Mouse (Mus musculus) layer of hippocampus, adult 9-10 months (tissue): Measurements from ENCODE around the gene Ube2k.

Experiments used
- DNase-seq: peaks from one replicate; pipeline ENCODE4 v3.0.0; 2022; ENCODE audit warnings: low spot score

Ube2k gene

DNA sequence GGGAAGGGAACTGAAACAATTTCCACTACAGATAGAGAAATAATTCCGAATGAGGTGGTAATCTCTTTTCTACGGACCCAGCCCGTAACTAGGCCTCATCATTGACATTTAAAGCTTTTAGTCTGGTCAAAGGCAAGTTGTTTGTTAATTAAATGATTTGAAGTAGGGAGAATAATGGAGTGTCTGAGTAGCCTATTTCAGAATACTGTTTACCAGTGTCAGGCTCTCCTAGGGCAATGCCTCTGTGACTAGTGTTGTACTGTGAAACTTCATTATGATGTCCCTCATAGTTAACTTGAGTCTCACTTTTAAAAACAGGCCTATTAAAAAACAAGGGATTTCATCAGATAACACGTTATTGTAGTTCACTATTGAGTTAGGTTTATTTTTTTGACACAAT, 1.1 kb downstream of the Ube2k start:
- DNase-seq = no peak

- no peak for DNase-seq
Observed at GRCm38 (mm10) chr5:65538829-65539228, 1.8 kb downstream of the Ube2k start.

DNA sequence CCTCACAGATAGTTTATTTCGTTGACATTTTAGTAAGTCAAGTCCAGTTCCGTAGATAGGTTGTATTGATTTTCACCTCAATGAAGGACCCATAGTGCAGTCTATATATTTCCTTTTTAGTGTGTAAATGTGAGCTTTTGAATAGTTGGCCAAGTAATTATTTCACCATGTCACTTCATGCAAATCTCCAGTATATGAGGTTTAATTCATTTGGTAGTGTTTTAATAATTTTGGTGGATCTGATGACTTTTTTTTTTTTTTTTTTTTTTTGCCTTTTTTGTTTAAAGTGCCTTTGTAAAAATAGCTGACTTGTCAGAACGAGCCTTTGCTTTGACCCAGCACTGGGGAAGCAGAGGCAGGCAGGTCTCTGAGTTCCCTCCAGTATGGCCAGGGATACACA, 2.8 kb downstream of the Ube2k start:
- no peak for DNase-seq

- no peak for DNase-seq
Observed at GRCm38 (mm10) chr5:65541889-65542288, 4.9 kb downstream of the Ube2k start.

- no peak for DNase-seq
Observed at GRCm38 (mm10) chr5:65543491-65543890, 6.5 kb downstream of the Ube2k start.

- no peak for DNase-seq
Observed at GRCm38 (mm10) chr5:65544616-65545015, 7.6 kb downstream of the Ube2k start.

DNA sequence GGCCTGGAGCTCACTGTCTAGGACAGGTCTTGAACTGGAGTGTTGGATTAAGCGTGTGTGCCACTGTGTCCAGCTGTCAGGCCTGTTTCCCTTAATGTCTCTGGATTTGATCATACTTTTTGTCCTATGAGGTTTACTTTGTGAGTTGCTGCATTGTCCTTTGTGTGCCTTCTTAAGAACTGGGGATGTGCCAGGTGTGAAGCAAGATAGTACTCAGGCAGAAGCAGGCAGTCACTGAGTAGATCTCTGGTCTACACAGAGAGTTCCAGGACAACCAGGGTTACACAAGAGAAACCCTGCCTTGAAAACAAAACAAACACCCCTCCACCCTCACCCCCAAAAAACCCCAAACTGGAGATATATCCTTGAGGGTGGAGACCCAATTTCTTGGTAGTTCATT, 12.6 kb downstream of the Ube2k start:
- no peak for DNase-seq

DNA sequence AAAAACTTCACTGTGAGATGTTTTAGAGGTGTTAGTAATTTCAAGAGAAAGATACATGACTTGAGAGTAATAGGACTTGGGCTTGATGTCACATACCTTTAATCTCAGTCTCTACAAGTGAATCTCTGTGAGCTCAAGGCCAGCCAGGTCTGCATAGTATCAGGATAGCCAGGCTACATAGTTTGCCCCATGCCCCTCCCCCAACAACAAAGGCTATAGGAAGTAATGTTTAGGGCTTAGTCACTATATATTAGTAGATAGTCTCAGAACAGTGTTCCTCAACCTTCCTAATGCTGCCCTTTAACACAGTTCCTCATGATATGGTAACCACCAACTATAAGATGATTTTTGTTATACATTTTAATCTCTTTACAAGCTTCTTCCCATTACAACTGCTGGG, 20.1 kb downstream of the Ube2k start:
- no peak for DNase-seq

DNA sequence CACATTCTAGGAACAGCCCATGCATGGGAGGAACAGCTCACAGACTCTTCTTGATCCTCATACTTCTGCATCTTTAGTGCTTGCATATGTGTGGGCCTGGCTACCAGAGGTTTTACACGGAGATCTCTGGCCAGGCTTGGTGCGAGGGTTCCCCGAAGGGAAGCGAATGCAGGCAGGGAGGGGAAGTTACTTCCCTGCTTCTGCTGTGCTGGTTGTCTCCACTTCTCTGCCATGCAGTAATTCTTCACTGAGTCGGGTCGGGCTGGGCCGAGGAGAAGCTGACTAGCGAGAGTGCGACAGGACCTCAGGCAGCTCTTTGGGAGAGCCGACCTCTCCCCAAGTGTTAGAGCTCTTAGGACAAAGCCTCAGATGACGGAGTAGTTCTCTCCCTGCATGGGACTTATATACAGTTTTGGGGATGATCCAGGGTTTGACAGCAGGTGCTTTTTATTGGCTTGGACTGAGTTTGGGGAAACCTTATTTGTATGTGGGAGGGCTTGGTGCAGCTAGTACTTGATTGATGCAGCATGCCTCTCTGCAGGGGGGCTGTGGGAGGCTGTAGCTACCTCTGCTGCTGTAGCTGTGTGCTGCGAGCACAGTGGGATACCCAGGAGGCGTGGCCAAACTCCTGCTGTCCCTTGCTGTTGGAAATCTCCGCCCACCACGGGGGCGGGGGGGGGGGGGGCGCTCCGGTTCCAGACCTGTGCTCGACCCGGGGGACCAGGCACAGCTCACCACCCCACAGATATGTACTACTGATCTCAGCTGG, 24.3 kb downstream of the Ube2k start:
- DNase-seq = no peak

DNA sequence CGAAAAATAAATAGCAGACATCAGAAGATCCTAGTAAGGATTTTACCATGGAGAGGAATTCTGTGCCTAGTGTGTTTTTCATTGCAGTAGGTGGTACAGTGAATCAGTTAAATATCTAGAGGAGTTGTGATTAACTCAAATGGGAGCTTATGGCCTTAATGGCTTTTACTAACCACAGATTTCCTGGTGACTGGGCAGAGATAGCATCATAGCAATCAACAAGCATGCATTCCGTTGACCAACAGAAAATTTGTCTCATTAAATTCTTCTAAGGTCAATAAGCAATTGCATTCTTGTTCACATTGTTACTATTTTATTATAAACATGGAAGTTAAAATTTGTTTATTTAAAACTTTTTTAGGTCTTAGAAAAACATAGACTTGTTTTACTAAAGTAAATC, 28.5 kb downstream of the Ube2k start:
- no peak for DNase-seq

DNA sequence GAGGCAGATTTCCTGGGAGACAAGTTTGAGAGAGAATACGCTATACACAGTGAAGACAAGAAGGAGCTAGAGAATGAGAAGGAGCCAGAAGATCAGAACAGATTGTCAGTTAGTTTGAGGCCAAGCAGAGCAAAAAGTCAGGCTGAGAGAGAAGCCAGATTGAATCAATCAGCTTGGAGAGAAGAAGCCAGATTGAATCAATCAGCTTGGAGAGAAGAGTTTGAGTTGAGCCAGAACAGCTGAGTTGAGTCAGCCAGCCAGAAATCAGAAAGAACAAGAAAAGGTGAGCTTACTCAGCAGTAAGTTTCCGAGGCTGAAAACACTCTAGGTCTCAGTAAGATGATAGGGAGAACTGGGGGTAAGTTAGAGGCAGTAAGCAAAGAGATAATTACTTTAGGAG, 37.8 kb downstream of the Ube2k start:
- no peak for DNase-seq

DNA sequence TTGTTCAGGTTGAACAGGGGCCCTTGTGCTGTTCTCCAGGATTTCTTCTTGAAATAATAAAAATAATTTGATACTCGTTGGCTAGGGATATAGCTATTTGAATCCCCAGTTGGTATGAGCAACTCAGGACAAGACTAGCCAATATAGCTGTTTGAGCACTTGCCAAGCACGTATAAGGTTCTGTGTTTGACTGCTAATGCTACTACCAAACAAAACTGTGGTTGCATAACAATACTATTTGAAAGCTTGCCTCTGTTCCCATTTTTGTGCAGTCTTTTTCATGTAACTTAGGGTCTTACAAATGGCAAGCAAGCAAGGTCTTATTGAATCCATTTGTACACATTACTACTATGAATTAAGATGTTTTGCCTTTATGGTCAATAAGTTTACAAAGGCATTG, 38.9 kb downstream of the Ube2k start:
- DNase-seq = no peak

DNA sequence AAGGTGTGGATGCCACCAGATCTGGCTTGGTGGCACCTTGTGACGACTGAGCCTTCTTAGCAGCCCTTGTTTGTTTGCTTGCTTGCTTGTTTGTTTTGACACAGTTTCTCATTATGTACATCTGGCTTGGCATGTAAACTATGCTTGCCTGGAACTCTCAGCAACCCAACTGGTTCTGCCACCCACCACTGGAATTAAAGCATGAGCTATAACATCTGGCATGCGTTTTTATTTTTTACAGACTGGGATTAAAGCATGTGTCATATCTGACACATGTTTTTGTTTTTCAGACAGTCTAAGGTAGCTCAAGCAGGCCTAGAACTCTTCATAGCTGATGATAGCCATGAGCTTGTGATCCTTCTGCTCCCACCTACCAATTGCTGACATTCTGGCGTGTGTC, 41.5 kb downstream of the Ube2k start:
- no peak for DNase-seq

DNA sequence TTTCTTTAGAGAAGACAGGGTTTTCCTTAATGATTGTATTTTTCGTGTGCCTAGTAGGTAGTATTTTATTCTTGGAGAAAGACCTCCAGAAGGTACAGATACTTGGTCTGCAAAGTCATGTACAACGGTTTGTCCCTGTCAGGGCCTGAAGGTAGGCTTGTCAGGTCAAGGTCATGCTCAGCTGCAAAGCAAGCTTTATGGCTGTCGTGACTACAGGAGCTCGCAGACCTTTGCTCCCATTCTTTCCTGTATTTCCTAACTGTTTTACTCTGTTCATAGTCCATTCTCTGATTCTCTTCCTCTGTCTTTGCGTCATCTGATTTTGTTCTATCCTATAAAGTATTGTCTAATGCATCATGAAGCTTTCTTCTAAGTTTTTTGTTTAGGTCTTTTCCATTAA, 49.3 kb downstream of the Ube2k start:
- DNase-seq = no peak

GRCm38 (mm10) chr5:65590199-65590598, 53.2 kb downstream of the Ube2k start:
- DNase-seq = no peak

- no peak for DNase-seq
Observed at GRCm38 (mm10) chr5:65592421-65592820, 55.4 kb downstream of the Ube2k start.

- DNase-seq = no peak
Observed at GRCm38 (mm10) chr5:65599681-65600080, 62.6 kb downstream of the Ube2k start.

DNA sequence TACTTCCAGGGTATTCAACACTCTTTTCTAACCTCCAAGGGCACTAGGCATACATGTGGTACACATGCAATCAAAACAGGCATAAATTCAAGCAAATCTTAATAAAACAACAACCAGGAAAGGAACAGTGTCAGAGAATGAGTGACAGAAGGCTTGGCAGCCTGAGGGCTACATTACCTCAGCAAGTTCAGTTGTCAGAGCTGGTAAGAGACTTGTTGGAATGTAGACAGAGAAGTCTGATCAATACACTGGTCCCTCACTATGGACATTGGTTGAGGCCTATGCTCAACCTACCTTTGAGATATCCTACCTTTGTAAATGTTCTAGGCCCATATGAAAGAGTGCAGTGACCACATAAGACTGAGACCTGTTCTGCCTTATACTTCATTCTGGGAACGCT, 69.8 kb downstream of the Ube2k start:
- no peak for DNase-seq

GRCm38 (mm10) chr5:65609769-65610168, 72.7 kb downstream of the Ube2k start:
- no peak for DNase-seq

DNA sequence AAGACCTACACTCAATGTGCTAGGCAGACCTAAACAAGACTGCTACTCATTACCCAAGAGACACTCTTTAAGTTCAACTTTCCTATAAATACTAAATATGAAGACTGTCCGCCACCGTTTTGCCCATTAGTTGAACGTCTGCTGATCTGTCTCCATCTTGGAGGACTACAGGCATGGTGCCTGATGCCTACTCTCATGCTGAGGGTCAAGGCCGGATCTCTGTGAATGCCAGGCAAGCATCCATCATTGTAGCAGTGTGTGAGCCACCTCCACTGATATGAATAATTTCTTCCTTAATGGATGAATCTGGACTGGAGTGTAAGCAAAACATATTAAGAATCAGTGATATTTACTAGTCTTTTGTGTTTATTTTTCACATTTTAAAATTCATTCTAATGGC, 73.5 kb downstream of the Ube2k start:
- no peak for DNase-seq

DNA sequence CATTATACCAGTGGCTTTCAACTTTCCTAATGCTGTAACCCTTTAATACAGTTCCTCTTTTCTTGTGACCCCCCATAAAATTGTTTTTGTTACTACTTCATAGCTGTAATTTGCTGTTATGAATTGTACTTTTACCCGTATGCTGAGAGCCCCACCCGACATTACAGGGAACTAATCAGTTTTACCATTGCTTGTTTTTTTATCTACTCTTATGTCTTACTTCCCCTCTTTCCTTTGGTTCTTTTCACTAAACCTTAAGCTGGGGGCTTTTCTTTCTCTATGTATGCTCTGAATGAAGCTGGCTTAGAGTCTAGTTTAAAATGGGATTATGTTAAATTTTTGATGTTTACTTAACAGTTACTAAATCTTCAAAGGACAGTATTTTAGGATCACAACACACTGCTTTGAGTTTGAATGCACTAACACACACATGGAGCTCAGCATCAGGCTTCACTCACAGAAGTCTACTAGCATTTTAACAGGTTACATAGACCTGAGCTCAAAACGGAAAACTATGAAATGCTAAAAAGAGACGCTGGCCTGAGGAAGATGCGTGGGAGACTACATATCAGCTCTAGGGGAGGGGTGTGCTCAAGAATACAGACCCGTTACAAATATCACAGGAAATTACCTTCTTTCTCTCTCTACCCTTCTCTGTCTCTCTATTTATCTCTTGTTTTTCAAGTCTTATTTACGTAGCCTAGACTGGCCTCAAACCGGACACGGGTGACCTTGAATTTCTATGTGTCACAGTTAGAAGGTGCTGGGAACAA, 76.3 kb downstream of the Ube2k start:
- DNase-seq = no peak

DNA sequence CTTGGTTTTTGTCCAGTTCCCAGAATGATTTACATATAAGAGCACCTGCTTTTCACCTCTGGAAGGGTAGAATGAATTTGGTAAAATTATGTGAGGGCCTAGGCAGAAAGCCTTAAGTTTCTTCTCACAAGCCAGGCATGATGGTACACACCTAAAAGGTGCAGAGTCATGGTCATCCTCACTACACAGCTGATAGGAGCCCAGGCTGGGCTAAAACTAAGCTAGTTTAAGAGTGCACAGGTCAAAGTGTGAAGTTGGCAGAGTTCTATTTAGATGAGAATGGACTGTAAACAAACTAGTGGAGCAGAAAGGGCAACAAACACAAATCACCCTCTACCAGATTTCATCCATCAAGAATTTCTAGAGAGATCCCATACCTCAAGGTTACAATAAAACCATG, 87.3 kb downstream of the Ube2k start:
- DNase-seq = no peak

DNA sequence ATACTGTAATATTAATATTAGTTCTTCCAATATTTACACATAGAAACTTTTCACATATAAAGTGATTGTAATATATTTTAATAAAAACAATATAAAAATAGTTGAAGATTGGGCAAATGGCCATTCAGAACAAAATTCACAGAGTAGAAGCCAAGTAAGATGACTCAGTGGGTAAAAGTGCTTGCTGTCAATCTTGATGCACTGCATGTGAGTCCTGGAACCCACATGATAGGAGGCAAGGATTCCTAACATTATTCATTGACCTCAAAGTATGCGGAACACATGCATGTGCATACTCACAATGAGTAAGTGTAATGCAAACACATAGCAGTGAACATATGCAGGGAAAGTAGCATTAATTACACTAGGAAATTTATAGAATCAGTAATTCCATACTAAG, 101.9 kb downstream of the Ube2k start:
- no peak for DNase-seq
